Mouse (Mus musculus): ENCODE measurements around the gene Zbtb49.

DNA sequence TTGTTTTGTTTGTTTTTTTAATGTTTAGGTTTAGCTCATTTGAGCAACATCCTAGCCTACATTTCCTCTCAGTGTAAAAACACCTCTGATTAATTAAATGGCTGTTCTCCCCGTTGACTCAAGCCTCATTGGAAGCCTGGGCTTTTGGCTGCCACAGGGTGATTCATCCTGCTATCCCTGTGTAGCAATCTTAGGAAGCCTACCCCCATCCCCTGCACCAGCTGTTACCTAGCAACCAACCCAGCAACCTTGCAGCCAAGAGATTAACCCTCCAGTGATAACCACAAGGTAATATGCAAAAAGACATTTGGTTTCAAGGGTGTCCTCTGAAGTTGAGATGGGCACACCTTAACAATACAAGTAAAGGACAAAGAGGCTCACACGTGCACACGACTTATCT is 69.0 kb downstream of the Zbtb49 start:
- no peak for TF ChIP-seq POLR2A (IDR thresholded peaks at IDR 0.05; ENCODE audit: borderline replicate concordance, insufficient read depth, low read length)
- no peak for TF ChIP-seq CTCF (IDR thresholded peaks at IDR 0.05; ENCODE audit: borderline replicate concordance, insufficient read depth, low read depth, low read length)

Measured in cerebellum, adult 2 months (tissue).